Mouse (Mus musculus) mouse embryonic stem cell (cell line): Measurements from ENCODE around the gene Gm4767.
"Not testable (repeated sequence)": the region's sequence is repeated elsewhere in the genome, so short reads cannot be mapped to it uniquely, and the experiment has no call there.

Experiments
- in situ Hi-C, 2 experiments: fragments of 300-500 bp; cut with MboI; formaldehyde crosslinking; loops; 1 replicate in 1 of 2; 3 replicates in 1 of 2; pipeline ENCODE4 v1.14.3; 2019 to 2020; ENCODE audit warnings: low sequenced_read_pairs in 2 of 2, low pct_unique_long_range_greater_than_20kb in 1 of 2, mixed read lengths in 1 of 2; ENCODE audit not compliant: unreplicated experiment in 1 of 2

Gene Gm4767

GRCm38 (mm10) chr10:81811899-81812298, at the start of gene Gm4767:
Gene Gm4767, plus strand, starts transcription at chr10:81812186.
- in situ Hi-C loops, result not testable (repeated sequence)

- in situ Hi-C loops, result not testable (repeated sequence)
Observed at GRCm38 (mm10) chr10:81770506-81771403, 41.2 kb upstream of the Gm4767 start, which contains the start of gene Gm3055. Gene Gm3055, minus strand, starts transcription at chr10:81771161.

- in situ Hi-C loops, result not testable (repeated sequence)
Observed at GRCm38 (mm10) chr10:81771404-81771777, 40.6 kb upstream of the Gm4767 start.

- in situ Hi-C loops, result not testable (repeated sequence)
Observed at GRCm38 (mm10) chr10:81846219-81846618, 34.2 kb downstream of the Gm4767 start.

- in situ Hi-C loops, result not testable (repeated sequence)
Observed at GRCm38 (mm10) chr10:81863409-81864407, 51.7 kb downstream of the Gm4767 start, which contains the start of gene Gm32687. Gene Gm32687, plus strand, starts transcription at chr10:81863934.
